Mouse (Mus musculus) spleen, adult 2 months (tissue): ENCODE data around the gene Trmt10a. TPM values are rescaled to one million over a fixed set of nuclear protein-coding genes. Genes with fewer than 3 reads are reported as not detected.
"Not testable (repeated sequence)": the region's sequence is repeated elsewhere in the genome, so short reads cannot be mapped to it uniquely, and the experiment has no call there.

Experiments used
- DNase-seq, 2 experiments: peaks; one replicate each; pipeline versions ENCODE4 v3.0.0 to v3.0.0-alpha.2; 2012 to 2021; ENCODE audit warnings: low spot score in 2 of 2, low read depth in 1 of 2
- H3K27ac ChIP-seq: fragments of 200-500 bp; 2 replicates; pipeline ENCODE4 v1.5.1; 2012; ENCODE audit warnings: low read length, inconsistent platforms; ENCODE audit not compliant: insufficient read depth
- H3K27me3 ChIP-seq: fragments of 200-500 bp; 2 replicates; pipeline ENCODE4 v1.6.1; 2012; ENCODE audit warnings: mild to moderate bottlenecking, moderate library complexity, low read length, inconsistent platforms; ENCODE audit not compliant: control insufficient read depth, insufficient read depth
- H3K36me3 ChIP-seq: fragments of 200-500 bp; 2 replicates; pipeline ENCODE4 v1.6.1; 2012; ENCODE audit warnings: mild to moderate bottlenecking, low read length, inconsistent platforms; ENCODE audit not compliant: control insufficient read depth, insufficient read depth
- H3K4me1 ChIP-seq: fragments of 200-500 bp; 2 replicates; pipeline ENCODE4 v1.6.1; 2011; ENCODE audit warnings: inconsistent platforms; ENCODE audit not compliant: control insufficient read depth, insufficient read depth, insufficient read length
- H3K4me3 ChIP-seq: fragments of 200-500 bp; 2 replicates; pipeline ENCODE4 v1.5.1; 2011; ENCODE audit warnings: mild to moderate bottlenecking, inconsistent platforms; ENCODE audit not compliant: insufficient read depth, insufficient read length; ENCODE audit errors: extremely low read depth
- CTCF ChIP-seq: fragments of 200-500 bp; IDR thresholded peaks from 2 replicates; pipeline ENCODE4 v1.5.1; 2011; ENCODE audit warnings: mild to moderate bottlenecking, inconsistent platforms; ENCODE audit not compliant: insufficient read depth, insufficient read length, insufficient replicate concordance; ENCODE audit errors: extremely low read depth
- POLR2A ChIP-seq: fragments of 200-500 bp; IDR thresholded peaks from 2 replicates; pipeline ENCODE4 v1.6.1; 2011; ENCODE audit warnings: low read depth, low read length, inconsistent platforms
- WGBS: fragments of 180-500 bp; shearing (Covaris S2); methylation state at CpG from one replicate; pipeline ENCODE4 v1.1.7; 2018; 5-methylcytosine and 5-hydroxymethylcytosine counted together
- polyA plus RNA-seq: library from polyadenylated mRNA; depleted of rRNA; stranded (reverse); fragments of >200 nt; gene quantifications from 2 replicates; pipeline ENCODE4 v1.2.3, GENCODE M21; 2012

Trmt10a gene
- polyA plus RNA-seq, 1 experiment, result 0.64 TPM

- 63% methylated on average over 11 of the region's 11 CpGs for WGBS
- Histone ChIP-seq H3K27ac (no peak overlapping the region), H3K4me3 (no peak overlapping the region), H3K27me3 (no peaks in the 10 kb centered on the region), H3K36me3 (no peaks in the 10 kb centered on the region), H3K4me1 (no peaks in the 10 kb centered on the region)
- TF ChIP-seq CTCF, result no peak
- TF ChIP-seq POLR2A, result no peak
- DNase-seq, result no peak
These were observed 9.3 kb upstream of the Trmt10a start for GRCm38 (mm10) chr3:138133916-138134315.

DNA sequence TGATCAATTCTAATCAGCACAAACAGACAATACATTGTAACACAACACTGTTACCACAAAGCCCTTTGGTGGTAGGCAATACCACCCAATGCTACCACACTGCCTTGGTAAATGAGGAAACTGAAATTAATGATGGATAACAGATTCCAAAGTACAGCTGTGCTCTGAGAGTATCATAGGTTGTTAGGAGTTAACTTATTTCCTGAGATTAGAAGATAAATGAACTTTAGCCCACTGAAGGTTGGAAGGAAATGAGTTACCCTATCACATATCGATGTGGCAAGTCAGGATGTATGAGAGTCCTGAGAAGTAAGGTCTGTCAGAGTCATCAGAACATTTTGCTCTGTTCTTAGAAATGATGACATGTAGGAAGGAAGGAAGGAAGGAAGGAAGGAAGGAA lies 8.7 kb upstream of the Trmt10a start:
- no peak overlapping the region for H3K4me3 ChIP-seq

DNA sequence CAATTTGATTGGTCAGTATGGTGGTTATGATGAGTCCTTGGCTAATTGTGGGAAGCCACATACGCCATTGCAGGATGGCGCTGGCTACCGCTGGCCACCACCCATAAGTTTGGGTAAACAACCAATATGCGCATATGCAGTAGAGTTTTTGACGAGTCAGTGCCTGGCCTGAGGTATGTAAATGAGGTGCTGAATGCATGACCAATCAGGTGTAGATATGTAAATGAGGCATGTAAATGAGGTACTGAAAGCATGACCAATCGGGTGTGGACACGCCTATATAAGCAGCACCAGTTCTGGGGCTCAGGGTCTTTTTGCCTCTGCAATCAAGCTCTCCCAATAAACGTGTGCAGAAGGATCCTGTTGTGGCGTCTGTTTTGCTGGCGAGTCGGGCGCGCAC lies 5.1 kb upstream of the Trmt10a start:
- DNase-seq, H3K27ac ChIP-seq, H3K4me1 ChIP-seq, H3K36me3 ChIP-seq, H3K4me3 ChIP-seq, H3K27me3 ChIP-seq: not testable (repeated sequence)
- WGBS, result 92% methylated on average over 13 of the region's 13 CpGs

More for the DNA sequence above, 8.7 kb upstream of the Trmt10a start:
- WGBS, result 40% methylated on average over 1 of the region's 1 CpGs
- Histone ChIP-seq H3K4me1 (no peaks in the 10 kb centered on the region), H3K27me3 (no peaks in the 10 kb centered on the region), H3K27ac (no peak overlapping the region), H3K36me3 (no peaks in the 10 kb centered on the region)
- TF ChIP-seq POLR2A (no peak), CTCF (no peak)
- DNase-seq, result no peak

- Histone ChIP-seq H3K36me3 (no peaks in the 10 kb centered on the region), H3K4me3 (no peak overlapping the region), H3K27ac (no peak overlapping the region), H3K27me3 (no peaks in the 10 kb centered on the region), H3K4me1 (no peaks in the 10 kb centered on the region)
- TF ChIP-seq POLR2A, result no peak
- no peak for TF ChIP-seq CTCF
- 86% methylated on average over 6 of the region's 6 CpGs for WGBS
- no peak for DNase-seq
These were observed 3.6 kb upstream of the Trmt10a start for GRCm38 (mm10) chr3:138139663-138140062.

DNA sequence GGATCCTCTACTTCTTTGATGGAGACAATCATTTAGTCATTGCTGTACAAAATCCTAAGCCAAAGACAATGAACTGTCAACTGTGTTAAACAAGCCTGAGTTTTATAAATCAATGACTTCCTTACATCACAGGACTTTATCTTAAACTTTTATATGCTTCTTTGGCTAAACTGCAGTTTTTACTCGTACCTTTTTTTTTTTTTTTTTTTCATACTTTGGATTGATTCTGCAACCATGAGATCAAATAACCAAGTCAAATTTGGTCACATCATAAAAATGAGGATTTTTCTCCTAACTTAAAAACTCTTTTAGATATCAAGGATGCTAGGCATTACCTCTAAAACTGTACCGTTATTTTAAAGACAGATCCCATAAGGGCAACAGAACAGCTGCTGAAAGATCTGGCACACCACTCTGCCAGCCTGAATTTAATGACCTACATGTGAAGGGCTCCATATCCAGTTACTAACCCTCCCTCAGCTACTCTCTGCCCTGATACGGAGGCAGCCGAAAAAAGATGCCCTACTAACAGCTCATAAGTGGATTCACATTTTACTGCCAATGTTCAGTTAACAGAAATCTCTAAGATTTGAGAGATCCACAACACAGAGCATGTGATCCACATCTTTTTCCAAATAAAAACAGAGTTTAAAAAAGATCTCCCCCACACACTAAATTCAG lies 1.1 kb upstream of the Trmt10a start:
- Histone ChIP-seq H3K27ac (no peak overlapping the region), H3K4me1 (no peaks in the 10 kb centered on the region), H3K4me3 (no peak overlapping the region), H3K27me3 (no peaks in the 10 kb centered on the region), H3K36me3 (no peaks in the 10 kb centered on the region)
- WGBS, result 70% methylated on average over 4 of the region's 4 CpGs
- TF ChIP-seq CTCF (no peak), POLR2A (no peak)
- no peak for DNase-seq

DNA sequence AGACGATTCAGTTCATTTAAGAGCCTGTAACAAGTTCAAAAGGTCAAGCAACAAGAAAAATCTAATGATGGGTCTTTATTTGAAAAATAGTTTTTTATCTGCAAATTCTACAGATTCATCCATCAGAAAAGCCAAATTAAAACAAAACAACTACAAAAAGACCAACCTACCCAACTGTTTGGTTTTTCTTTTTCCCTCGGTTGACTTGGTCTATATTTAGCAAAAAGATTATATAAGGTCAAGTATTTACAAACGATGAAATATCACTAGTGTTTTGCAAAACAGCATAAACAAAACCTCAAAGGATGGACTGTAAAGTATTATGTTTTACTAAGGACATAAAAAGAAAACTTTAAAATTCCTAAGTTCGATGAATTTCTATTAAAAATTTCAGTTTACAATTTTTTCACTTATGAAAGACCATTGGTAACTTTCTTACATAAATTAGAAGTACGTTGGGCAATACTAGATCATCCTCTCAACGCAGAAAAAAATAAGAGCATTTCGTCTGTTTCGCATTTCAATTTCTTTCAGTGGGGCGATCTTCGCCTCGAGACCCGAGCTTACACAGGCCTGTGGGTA lies 424 bp upstream of the Trmt10a start:
- no peaks in the 10 kb centered on the region for H3K4me1 ChIP-seq
- TF ChIP-seq POLR2A (no peak), CTCF (no peak)
- 2% methylated on average over 12 of the region's 12 CpGs for WGBS
- H3K36me3 ChIP-seq, result no peaks in the 10 kb centered on the region
- peak overlapping the region; percentile 100 for H3K27ac ChIP-seq
- H3K27me3 ChIP-seq, result no peaks in the 10 kb centered on the region
- no peak for DNase-seq
- H3K4me3 ChIP-seq, result peak overlapping the region; percentile 83

DNA sequence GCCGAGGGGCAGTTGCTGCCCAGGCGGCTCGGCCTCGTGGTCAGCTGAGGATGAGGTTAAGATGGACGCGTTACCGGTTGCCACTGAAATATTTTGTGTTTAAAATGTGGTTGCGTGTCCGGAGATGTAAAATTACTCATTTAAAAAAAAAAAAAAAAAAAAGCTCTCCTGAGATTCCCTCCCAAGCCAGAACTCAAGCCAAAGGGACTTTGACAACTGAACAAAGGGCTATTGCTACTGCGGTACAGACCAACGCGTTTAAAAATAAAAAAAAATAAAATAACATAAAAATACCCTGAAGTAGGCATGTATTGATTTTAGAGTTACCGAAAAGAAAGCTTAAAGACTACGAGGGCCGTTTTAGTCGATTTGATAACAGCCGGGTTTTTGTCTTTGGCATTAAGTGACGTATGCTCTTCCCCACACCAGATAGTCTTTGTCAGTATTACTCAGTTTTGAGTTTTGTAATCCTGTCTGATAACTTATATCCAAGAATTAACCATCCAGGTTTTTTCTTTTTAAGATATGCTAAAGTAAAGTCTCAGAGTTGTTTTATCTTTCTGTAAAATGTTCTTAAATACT lies 903 bp downstream of the Trmt10a start:
- Histone ChIP-seq H3K27me3 (no peaks in the 10 kb centered on the region), H3K27ac (peak overlapping the region; percentile 100), H3K4me3 (peak overlapping the region; percentile 95), H3K4me1 (no peaks in the 10 kb centered on the region), H3K36me3 (peaks cover 2% of the 10 kb centered on the region; the same call in 1 of the 2 replicates)
- DNase-seq, result peak in 1 of 2 experiments; percentile 26
- TF ChIP-seq CTCF, result no peak
- TF ChIP-seq POLR2A, result no peak
- WGBS, result under 1% methylated on average over 18 of the region's 18 CpGs
